Mouse (Mus musculus): Measurements from ENCODE around the gene Hrct1. TPM values are rescaled to one million over a fixed set of nuclear protein-coding genes. Genes with fewer than 3 reads are reported as not detected.

Hrct1 gene
- polyA plus RNA-seq, 1 experiment from 2014 or later = 19.3 TPM

- Histone ChIP-seq H3K27me3 (replicated peaks; ENCODE audit: insufficient read depth, low read length) (no peaks in the 10 kb centered on the region), H3K36me3 (ENCODE audit: insufficient read depth, low read length) (no peaks in the 10 kb centered on the region), H3K9me3 (ENCODE audit: low read length) (no peaks in the 10 kb centered on the region), H3K4me1 (ENCODE audit: insufficient read depth, low read depth, low read length) (peaks cover 21% of the 10 kb centered on the region; the same call in 1 of the 2 replicates), H3K4me3 (ENCODE audit: low read depth, low read length) (no peak overlapping the region), H3K4me2 (replicated peaks; ENCODE audit: low read depth, low read length) (no peak overlapping the region), H3K9ac (replicated peaks; ENCODE audit: low read depth) (no peak overlapping the region), H3K27ac (ENCODE audit: low read length) (no peak overlapping the region)
- WGBS = 14% methylated on average over 1 of the region's 1 CpGs
- DNase-seq (ENCODE audit: low spot score) (peak; percentile 79), ATAC-seq (no peak)
- TF ChIP-seq CTCF (IDR thresholded peaks at IDR 0.05) (peak; percentile 88), EP300 (IDR thresholded peaks at IDR 0.05) (no peak)
Observed at GRCm38 (mm10) chr4:43724764-43725163, 2.2 kb upstream of the Hrct1 start.

GRCm38 (mm10) chr4:43726228-43726993 lies 577 bp upstream of the Hrct1 start:
- Histone ChIP-seq H3K36me3 (ENCODE audit: insufficient read depth, low read length) (no peaks in the 10 kb centered on the region), H3K9ac (replicated peaks; ENCODE audit: low read depth) (no peak overlapping the region), H3K9me3 (ENCODE audit: low read length) (no peaks in the 10 kb centered on the region), H3K27ac (ENCODE audit: low read length) (peak overlapping the region; percentile 97), H3K4me2 (replicated peaks; ENCODE audit: low read depth, low read length) (no peak overlapping the region), H3K27me3 (replicated peaks; ENCODE audit: insufficient read depth, low read length) (no peaks in the 10 kb centered on the region), H3K4me1 (ENCODE audit: insufficient read depth, low read depth, low read length) (peaks cover 28% of the 10 kb centered on the region; the same call in 1 of the 2 replicates), H3K4me3 (ENCODE audit: low read depth, low read length) (no peak overlapping the region)
- DNase-seq (ENCODE audit: low spot score) = no peak
- ATAC-seq = peak; percentile 0
- WGBS = 44% methylated on average over 12 of the region's 12 CpGs
- no peak for TF ChIP-seq CTCF (IDR thresholded peaks at IDR 0.05)
- TF ChIP-seq EP300 (IDR thresholded peaks at IDR 0.05) = no peak

GRCm38 (mm10) chr4:43727718-43728575 lies 959 bp downstream of the Hrct1 start:
- Histone ChIP-seq H3K4me2 (replicated peaks; ENCODE audit: low read depth, low read length) (0 out of 2 replicates have a peak overlapping the region, but pooled peaks have one; percentile 8), H3K4me1 (ENCODE audit: insufficient read depth, low read depth, low read length) (peaks cover 29% of the 10 kb centered on the region; the same call in 1 of the 2 replicates)
- DNase-seq (ENCODE audit: low spot score) = peak; percentile 45

GRCm38 (mm10) chr4:43728576-43728954 lies 1.6 kb downstream of the Hrct1 start:
- TF ChIP-seq CTCF (IDR thresholded peaks at IDR 0.05) = no peak
- TF ChIP-seq EP300 (IDR thresholded peaks at IDR 0.05) = peak; percentile 97
- ATAC-seq = peak; percentile 74
- Histone ChIP-seq H3K36me3 (ENCODE audit: insufficient read depth, low read length) (no peaks in the 10 kb centered on the region), H3K9ac (replicated peaks; ENCODE audit: low read depth) (no peak overlapping the region), H3K4me2 (replicated peaks; ENCODE audit: low read depth, low read length) (no peak overlapping the region), H3K27me3 (replicated peaks; ENCODE audit: insufficient read depth, low read length) (no peaks in the 10 kb centered on the region), H3K27ac (ENCODE audit: low read length) (peak overlapping the region; percentile 97), H3K4me1 (ENCODE audit: insufficient read depth, low read depth, low read length) (peaks cover 29% of the 10 kb centered on the region; the same call in 1 of the 2 replicates), H3K4me3 (ENCODE audit: low read depth, low read length) (no peak overlapping the region), H3K9me3 (ENCODE audit: low read length) (no peaks in the 10 kb centered on the region)
- 3% methylated on average over 5 of the region's 5 CpGs for WGBS
- DNase-seq (ENCODE audit: low spot score) = peak; percentile 97

More at GRCm38 (mm10) chr4:43727718-43728575, 959 bp downstream of the Hrct1 start:
- WGBS = 56% methylated on average over 7 of the region's 7 CpGs
- Histone ChIP-seq H3K4me3 (ENCODE audit: low read depth, low read length) (no peak overlapping the region), H3K27ac (ENCODE audit: low read length) (peak overlapping the region; percentile 97), H3K9ac (replicated peaks; ENCODE audit: low read depth) (no peak overlapping the region; the same call in 1 of the 2 replicates), H3K9me3 (ENCODE audit: low read length) (no peaks in the 10 kb centered on the region), H3K27me3 (replicated peaks; ENCODE audit: insufficient read depth, low read length) (no peaks in the 10 kb centered on the region), H3K36me3 (ENCODE audit: insufficient read depth, low read length) (no peaks in the 10 kb centered on the region)
- ATAC-seq = peak; percentile 9; the same call in 1 of the 2 replicates
- TF ChIP-seq EP300 (IDR thresholded peaks at IDR 0.05) = no peak
- no peak for TF ChIP-seq CTCF (IDR thresholded peaks at IDR 0.05)

GRCm38 (mm10) chr4:43729126-43729525 lies 2.1 kb downstream of the Hrct1 start:
- WGBS = 23% methylated on average over 3 of the region's 3 CpGs
- no peak for TF ChIP-seq CTCF (IDR thresholded peaks at IDR 0.05)
- DNase-seq (ENCODE audit: low spot score) (no peak), ATAC-seq (no peak)
- Histone ChIP-seq H3K9me3 (ENCODE audit: low read length) (no peaks in the 10 kb centered on the region), H3K4me2 (replicated peaks; ENCODE audit: low read depth, low read length) (no peak overlapping the region), H3K27me3 (replicated peaks; ENCODE audit: insufficient read depth, low read length) (no peaks in the 10 kb centered on the region), H3K9ac (replicated peaks; ENCODE audit: low read depth) (0 out of 2 replicates have a peak overlapping the region, but pooled peaks have one; percentile 1), H3K4me3 (ENCODE audit: low read depth, low read length) (no peak overlapping the region), H3K27ac (ENCODE audit: low read length) (peak overlapping the region; percentile 97), H3K4me1 (ENCODE audit: insufficient read depth, low read depth, low read length) (peaks cover 29% of the 10 kb centered on the region; the same call in 1 of the 2 replicates), H3K36me3 (ENCODE audit: insufficient read depth, low read length) (no peaks in the 10 kb centered on the region)
